Mouse (Mus musculus) spleen, postnatal 0 days (tissue): ENCODE results near the gene Gm21863. TPM values are rescaled to one million over a fixed set of nuclear protein-coding genes. Genes with fewer than 3 reads are reported as not detected.

Source experiments
- polyA plus RNA-seq: library from polyadenylated mRNA; unstranded; fragments of >200 nt; fragmentation: Nextera tagmentation; extraction: Ambion mirVana; gene quantifications from 2 replicates; pipeline ENCODE4 v1.2.1, GENCODE M21; 2015

Gene Gm21863
- polyA plus RNA-seq, result not detected in 2 replicates

GRCm38 (mm10) chr12:19953869-19954555 is at the start of gene Gm21863:
Gene Gm21863, plus strand, starts transcription at chr12:19954505.

